Mouse (Mus musculus): ENCODE results near the gene Dcp1a. TPM values are rescaled to one million over a fixed set of nuclear protein-coding genes. Genes with fewer than 3 reads are reported as not detected.

Dcp1a gene
- polyA plus RNA-seq (2012; rRNA removed): 26.2 and 28.7 TPM in 2 replicates

- DNase-seq (ENCODE audit: low spot score): peak; percentile 85
Measured at GRCm38 (mm10) chr14:30479361-30479948, at the start of gene Dcp1a. Dcp1a (plus strand) TSS chr14:30479535.

DNA sequence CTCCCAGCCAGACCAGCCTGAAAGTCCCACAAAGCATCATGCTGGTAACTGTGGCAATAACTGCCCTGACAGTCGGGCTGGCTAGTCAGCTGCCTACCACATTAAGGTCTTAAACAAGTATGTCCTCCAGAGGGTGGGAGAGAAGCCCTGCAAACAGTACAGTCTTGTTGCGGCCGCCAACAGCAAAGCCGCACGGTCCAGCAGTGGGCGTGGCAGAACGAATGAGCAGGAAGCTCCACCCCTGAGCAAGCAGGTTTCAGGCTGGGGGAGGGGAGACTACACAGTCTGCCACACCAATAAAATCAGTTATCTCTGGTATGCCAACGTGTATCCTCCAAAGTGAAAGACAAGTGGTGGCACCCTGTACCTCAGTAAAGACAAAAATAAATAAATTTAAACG, 49.7 kb upstream of the Dcp1a start:
- no peak for DNase-seq (ENCODE audit: low spot score)

GRCm38 (mm10) chr14:30430026-30430425, 49.3 kb upstream of the Dcp1a start:
- no peak for DNase-seq (ENCODE audit: low spot score)

DNA sequence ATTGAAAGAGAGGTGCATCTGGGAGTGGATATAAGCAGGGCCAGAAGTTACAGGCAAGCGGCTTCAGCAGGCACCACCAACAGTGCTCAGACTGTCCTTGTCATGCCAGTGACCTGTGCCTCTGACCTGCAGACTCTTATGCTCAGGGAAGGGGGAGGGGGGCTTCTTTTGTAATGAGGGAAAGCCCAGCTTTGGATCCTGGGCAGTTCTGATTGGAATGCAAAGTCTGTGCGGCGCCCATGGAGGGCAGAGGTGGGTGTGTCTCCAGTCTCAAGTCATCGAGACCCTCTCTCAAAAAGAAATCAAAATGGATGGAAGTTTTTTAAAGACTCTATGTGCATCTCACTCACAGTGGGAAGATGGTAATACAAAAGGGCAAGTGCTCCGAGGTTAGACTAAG, 48.9 kb upstream of the Dcp1a start:
- no peak for DNase-seq (ENCODE audit: low spot score)

GRCm38 (mm10) chr14:30435316-30435715, 44.0 kb upstream of the Dcp1a start:
- DNase-seq (ENCODE audit: low spot score): no peak

DNA sequence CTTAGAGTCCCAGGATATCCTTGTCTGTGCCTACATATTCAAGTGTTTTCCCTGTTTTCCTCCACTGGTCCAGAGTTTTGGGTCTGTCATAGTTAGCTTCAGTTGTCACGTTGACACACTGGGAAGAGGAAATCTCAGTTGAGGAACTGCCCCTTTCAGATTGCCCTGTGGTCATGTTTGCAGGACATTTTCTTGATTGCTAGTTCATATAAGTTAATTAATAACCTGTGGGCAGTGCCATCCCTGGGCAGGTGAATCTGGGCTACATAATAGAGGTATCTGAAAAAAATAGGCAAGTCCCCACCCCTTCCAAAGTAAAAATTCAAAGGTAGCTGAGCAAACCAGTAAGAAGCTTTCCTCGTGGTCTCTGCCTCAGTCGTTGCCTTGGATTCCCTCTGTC, 39.4 kb upstream of the Dcp1a start:
- DNase-seq (ENCODE audit: low spot score): no peak

- no peak for DNase-seq (ENCODE audit: low spot score)
Measured at GRCm38 (mm10) chr14:30455801-30456595, 23.3 kb upstream of the Dcp1a start.

DNA sequence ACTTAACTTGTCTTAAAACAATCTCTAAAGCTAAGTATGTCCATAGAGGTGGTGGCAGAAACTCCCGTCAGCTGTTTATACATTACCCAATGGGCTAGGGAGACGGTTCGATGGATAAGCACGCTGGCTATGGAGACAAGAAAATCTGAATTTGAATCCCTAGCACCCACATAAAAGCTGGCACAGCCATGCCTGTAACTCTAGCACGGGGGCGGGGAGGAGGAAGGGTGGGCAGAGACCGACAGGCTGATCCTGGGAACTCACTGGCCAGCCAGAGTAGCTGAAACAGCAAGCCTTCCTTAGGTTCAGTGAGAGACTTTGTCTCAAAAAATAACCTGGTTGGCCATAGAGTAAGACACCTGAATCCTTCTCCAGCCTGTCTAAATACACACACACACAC, 21.9 kb upstream of the Dcp1a start:
- DNase-seq (ENCODE audit: low spot score): no peak

- DNase-seq (ENCODE audit: low spot score): no peak
Measured at GRCm38 (mm10) chr14:30457897-30458296, 21.4 kb upstream of the Dcp1a start.

- no peak for DNase-seq (ENCODE audit: low spot score)
Measured at GRCm38 (mm10) chr14:30458820-30459219, 20.5 kb upstream of the Dcp1a start.

DNA sequence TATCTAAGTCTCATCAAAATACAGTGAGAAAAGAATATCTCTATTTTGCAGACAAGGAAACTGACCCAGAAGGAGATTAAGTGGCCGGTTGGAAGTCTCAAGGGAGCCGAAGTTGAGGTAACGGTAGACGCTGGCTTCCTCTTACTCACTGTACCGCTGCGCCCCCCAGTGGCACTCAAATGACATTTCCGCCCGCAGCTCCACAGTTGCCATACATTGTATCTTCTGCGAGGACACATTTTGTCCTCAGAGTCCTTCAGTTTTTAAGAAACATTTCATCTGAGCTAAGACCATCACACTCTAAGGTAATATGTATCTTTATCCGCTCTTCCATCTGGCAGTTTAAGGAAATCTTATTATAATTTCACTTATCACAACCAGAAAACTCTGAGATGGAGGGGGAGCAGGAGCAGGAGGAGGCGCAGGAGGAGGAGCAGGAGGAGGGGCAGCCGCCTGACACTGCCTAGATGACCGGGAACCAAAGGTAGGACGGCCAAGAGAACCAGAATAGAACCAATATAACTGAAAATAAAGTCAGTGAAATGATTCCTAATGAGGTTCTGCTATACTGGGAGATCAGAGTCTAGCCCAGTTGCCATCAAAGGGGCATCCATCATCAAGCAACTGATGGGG, 19.3 kb upstream of the Dcp1a start:
- DNase-seq (ENCODE audit: low spot score): peak; percentile 42

- no peak for DNase-seq (ENCODE audit: low spot score)
Measured at GRCm38 (mm10) chr14:30463312-30463711, 16.0 kb upstream of the Dcp1a start.

DNA sequence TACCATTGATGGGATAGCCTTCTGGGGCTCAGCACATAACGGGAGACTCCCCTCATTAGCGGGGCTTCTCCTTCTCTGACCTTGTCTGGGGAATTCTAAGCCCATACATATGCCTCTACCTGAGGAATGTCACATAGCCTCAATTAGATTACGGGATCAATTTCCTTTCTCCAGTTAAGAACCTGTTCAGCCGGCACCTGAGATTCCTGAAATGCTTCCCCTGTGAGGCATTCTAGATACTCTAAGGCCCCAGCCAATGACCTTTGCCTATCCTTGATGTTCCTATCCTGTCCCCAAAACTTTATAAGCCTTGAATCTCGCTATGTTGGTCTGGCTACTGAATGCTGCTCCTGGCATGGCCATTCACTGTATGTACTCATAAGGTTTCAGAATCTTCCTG, 5.7 kb upstream of the Dcp1a start:
- no peak for DNase-seq (ENCODE audit: low spot score)

- DNase-seq (ENCODE audit: low spot score): no peak
Measured at GRCm38 (mm10) chr14:30474416-30474815, 4.9 kb upstream of the Dcp1a start.

- no peak for DNase-seq (ENCODE audit: low spot score)
Measured at GRCm38 (mm10) chr14:30491342-30491741, 12.0 kb downstream of the Dcp1a start, which contains the start of gene Cacna1d. Cacna1d (minus strand) TSS chr14:30491455.

GRCm38 (mm10) chr14:30493276-30493675, 13.9 kb downstream of the Dcp1a start:
- DNase-seq (ENCODE audit: low spot score): no peak

- DNase-seq (ENCODE audit: low spot score): no peak
Measured at GRCm38 (mm10) chr14:30494998-30495397, 15.7 kb downstream of the Dcp1a start.

DNA sequence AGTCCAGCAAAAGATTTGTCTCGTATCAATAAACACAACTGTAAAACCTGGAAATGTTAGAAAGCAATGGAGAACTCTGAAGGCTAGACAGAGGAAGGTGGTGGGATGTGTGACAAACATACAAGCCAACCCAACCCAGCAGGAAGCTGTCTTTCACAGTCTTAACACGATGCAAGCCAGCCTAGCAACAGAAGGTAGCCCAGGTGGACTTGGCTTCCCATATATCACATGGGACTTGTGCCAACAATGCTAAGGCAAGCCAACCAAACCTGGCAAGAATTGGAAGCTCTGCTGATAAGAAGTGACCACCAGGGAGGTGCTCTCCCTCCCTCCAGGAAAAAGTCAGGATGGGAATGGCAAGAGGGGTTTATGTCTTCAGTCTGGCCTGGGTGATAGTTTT, 18.9 kb downstream of the Dcp1a start:
- DNase-seq (ENCODE audit: low spot score): no peak

DNA sequence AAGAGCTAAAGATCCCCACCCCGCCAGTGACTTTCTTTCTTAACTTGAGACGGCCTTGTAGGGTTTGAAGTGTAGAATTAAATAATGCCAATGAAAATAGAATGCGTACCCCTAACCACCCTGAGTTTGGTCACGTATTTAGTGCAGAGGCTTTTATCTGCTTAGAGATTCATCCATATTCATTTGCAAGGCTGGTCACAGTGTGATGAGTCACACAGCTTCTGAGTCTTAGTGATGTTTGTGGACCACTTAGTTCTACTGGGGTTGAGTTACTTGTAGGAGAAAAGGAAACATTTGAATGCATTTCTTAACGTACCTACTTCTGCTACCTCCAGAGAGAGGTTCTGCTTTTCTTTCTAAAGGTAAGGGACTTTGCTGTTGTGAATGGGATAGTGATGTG, 25.7 kb downstream of the Dcp1a start:
- no peak for DNase-seq (ENCODE audit: low spot score)

GRCm38 (mm10) chr14:30510214-30510763, 31.0 kb downstream of the Dcp1a start:
- DNase-seq (ENCODE audit: low spot score): no peak

GRCm38 (mm10) chr14:30512896-30513295, 33.6 kb downstream of the Dcp1a start:
- DNase-seq (ENCODE audit: low spot score): no peak

GRCm38 (mm10) chr14:30515931-30516723, 36.8 kb downstream of the Dcp1a start:
- DNase-seq (ENCODE audit: low spot score): no peak

Data from urinary bladder, adult 2 months (tissue).